Mouse (Mus musculus): ENCODE measurements around the gene Tbc1d1.

Gene Tbc1d1

GRCm38 (mm10) chr5:64238894-64239652, 83.0 kb downstream of the Tbc1d1 start:
- no peak for DNase-seq (ENCODE audit: low read depth)

- no peak for DNase-seq (ENCODE audit: low read depth)
These were observed 85.0 kb downstream of the Tbc1d1 start for GRCm38 (mm10) chr5:64240941-64241682.

GRCm38 (mm10) chr5:64241867-64242266, 85.8 kb downstream of the Tbc1d1 start:
- no peak for DNase-seq (ENCODE audit: low read depth)

GRCm38 (mm10) chr5:64242795-64243455, 86.8 kb downstream of the Tbc1d1 start:
- DNase-seq (ENCODE audit: low read depth): no peak

- DNase-seq (ENCODE audit: low read depth): no peak
These were observed 87.6 kb downstream of the Tbc1d1 start for GRCm38 (mm10) chr5:64243666-64244065.

- DNase-seq (ENCODE audit: low read depth): no peak
These were observed 88.2 kb downstream of the Tbc1d1 start for GRCm38 (mm10) chr5:64244283-64244682.

GRCm38 (mm10) chr5:64244745-64245144, 88.6 kb downstream of the Tbc1d1 start:
- DNase-seq (ENCODE audit: low read depth): no peak

GRCm38 (mm10) chr5:64251435-64251834, 95.3 kb downstream of the Tbc1d1 start:
- no peak for DNase-seq (ENCODE audit: low read depth)

GRCm38 (mm10) chr5:64254278-64254677, 98.2 kb downstream of the Tbc1d1 start:
- no peak for DNase-seq (ENCODE audit: low read depth)

GRCm38 (mm10) chr5:64254988-64255387, 98.9 kb downstream of the Tbc1d1 start:
- DNase-seq (ENCODE audit: low read depth): no peak

GRCm38 (mm10) chr5:64263348-64263747, 107.2 kb downstream of the Tbc1d1 start:
- DNase-seq (ENCODE audit: low read depth): no peak

- DNase-seq (ENCODE audit: low read depth): no peak
These were observed 107.9 kb downstream of the Tbc1d1 start for GRCm38 (mm10) chr5:64263898-64264478.

- DNase-seq (ENCODE audit: low read depth): no peak
These were observed 109.0 kb downstream of the Tbc1d1 start for GRCm38 (mm10) chr5:64265145-64265544.

GRCm38 (mm10) chr5:64265906-64266305, 109.8 kb downstream of the Tbc1d1 start:
- DNase-seq (ENCODE audit: low read depth): no peak

- no peak for DNase-seq (ENCODE audit: low read depth)
These were observed 110.4 kb downstream of the Tbc1d1 start for GRCm38 (mm10) chr5:64266534-64266933.

- no peak for DNase-seq (ENCODE audit: low read depth)
These were observed 111.2 kb downstream of the Tbc1d1 start for GRCm38 (mm10) chr5:64267279-64267678.

- no peak for DNase-seq (ENCODE audit: low read depth)
These were observed 113.6 kb downstream of the Tbc1d1 start for GRCm38 (mm10) chr5:64269669-64270068.

- DNase-seq (ENCODE audit: low read depth): no peak
These were observed 117.4 kb downstream of the Tbc1d1 start for GRCm38 (mm10) chr5:64273517-64273916.

GRCm38 (mm10) chr5:64274296-64274695, 118.2 kb downstream of the Tbc1d1 start:
- DNase-seq (ENCODE audit: low read depth): no peak

- DNase-seq (ENCODE audit: low read depth): no peak
These were observed 118.8 kb downstream of the Tbc1d1 start for GRCm38 (mm10) chr5:64274738-64275451.

- DNase-seq (ENCODE audit: low read depth): no peak
These were observed 121.6 kb downstream of the Tbc1d1 start for GRCm38 (mm10) chr5:64277646-64278191.

- no peak for DNase-seq (ENCODE audit: low read depth)
These were observed 123.6 kb downstream of the Tbc1d1 start for GRCm38 (mm10) chr5:64279668-64280067.

Data from fibroblast of lung, adult 2 months (primary cell).